Mouse (Mus musculus): ENCODE results near the gene Unc79. TPM values are rescaled to one million over a fixed set of nuclear protein-coding genes. Genes with fewer than 3 reads are reported as not detected.

Gene Unc79
- polyA plus RNA-seq, 1 experiment from 2014 or later: 0.16 TPM

GRCm38 (mm10) chr12:103121928-103122327 is 173.3 kb downstream of the Unc79 start:
- H3K27ac ChIP-seq (ENCODE audit: low read depth, low read length): no peak overlapping the region
- ATAC-seq (ENCODE audit: low FRiP score, low TSS enrichment): no peak
- no peak overlapping the region for H3K9ac ChIP-seq (ENCODE audit: low read depth, low read length)
- H3K4me1 ChIP-seq (ENCODE audit: control insufficient read depth, insufficient read depth, low read length): no peaks in the 10 kb centered on the region
- no peaks in the 10 kb centered on the region for H3K27me3 ChIP-seq (ENCODE audit: control insufficient read depth, insufficient read depth, low read length)
- no peak overlapping the region for H3K4me2 ChIP-seq (replicated peaks; ENCODE audit: low read depth, low read length)
- no peaks in the 10 kb centered on the region for H3K9me3 ChIP-seq (ENCODE audit: control insufficient read depth, low read length)
- H3K36me3 ChIP-seq (ENCODE audit: control insufficient read depth, insufficient read depth, low read length): no peaks in the 10 kb centered on the region
- 75% methylated on average over 5 of the region's 5 CpGs for WGBS
- H3K4me3 ChIP-seq (ENCODE audit: low read length): no peak overlapping the region

GRCm38 (mm10) chr12:103123861-103124260 is 175.2 kb downstream of the Unc79 start:
- no peak overlapping the region for H3K4me3 ChIP-seq (ENCODE audit: low read length)
- H3K4me1 ChIP-seq (ENCODE audit: control insufficient read depth, insufficient read depth, low read length): no peaks in the 10 kb centered on the region
- H3K9ac ChIP-seq (ENCODE audit: low read depth, low read length): no peak overlapping the region
- no peak for ATAC-seq (ENCODE audit: low FRiP score, low TSS enrichment)
- H3K27me3 ChIP-seq (ENCODE audit: control insufficient read depth, insufficient read depth, low read length): no peaks in the 10 kb centered on the region
- H3K36me3 ChIP-seq (ENCODE audit: control insufficient read depth, insufficient read depth, low read length): no peaks in the 10 kb centered on the region
- H3K4me2 ChIP-seq (replicated peaks; ENCODE audit: low read depth, low read length): no peak overlapping the region
- no peak overlapping the region for H3K27ac ChIP-seq (ENCODE audit: low read depth, low read length)
- no peaks in the 10 kb centered on the region for H3K9me3 ChIP-seq (ENCODE audit: control insufficient read depth, low read length)
- WGBS: 58% methylated on average over 1 of the region's 1 CpGs

GRCm38 (mm10) chr12:103128914-103129313 is 180.3 kb downstream of the Unc79 start:
- H3K9me3 ChIP-seq (ENCODE audit: control insufficient read depth, low read length): no peaks in the 10 kb centered on the region
- H3K4me1 ChIP-seq (ENCODE audit: control insufficient read depth, insufficient read depth, low read length): no peaks in the 10 kb centered on the region
- 91% methylated on average over 6 of the region's 6 CpGs for WGBS
- H3K4me3 ChIP-seq (ENCODE audit: low read length): no peak overlapping the region
- ATAC-seq (ENCODE audit: low FRiP score, low TSS enrichment): no peak
- H3K27me3 ChIP-seq (ENCODE audit: control insufficient read depth, insufficient read depth, low read length): no peaks in the 10 kb centered on the region
- H3K27ac ChIP-seq (ENCODE audit: low read depth, low read length): no peak overlapping the region
- H3K4me2 ChIP-seq (replicated peaks; ENCODE audit: low read depth, low read length): no peak overlapping the region
- no peak overlapping the region for H3K9ac ChIP-seq (ENCODE audit: low read depth, low read length)
- H3K36me3 ChIP-seq (ENCODE audit: control insufficient read depth, insufficient read depth, low read length): no peaks in the 10 kb centered on the region

GRCm38 (mm10) chr12:103129395-103130248 is 181.0 kb downstream of the Unc79 start:
- Histone ChIP-seq H3K36me3 (ENCODE audit: control insufficient read depth, insufficient read depth, low read length) (no peaks in the 10 kb centered on the region), H3K9ac (ENCODE audit: low read depth, low read length) (no peak overlapping the region), H3K27ac (ENCODE audit: low read depth, low read length) (no peak overlapping the region), H3K4me3 (ENCODE audit: low read length) (no peak overlapping the region), H3K9me3 (ENCODE audit: control insufficient read depth, low read length) (no peaks in the 10 kb centered on the region), H3K4me2 (replicated peaks; ENCODE audit: low read depth, low read length) (no peak overlapping the region), H3K27me3 (ENCODE audit: control insufficient read depth, insufficient read depth, low read length) (no peaks in the 10 kb centered on the region), H3K4me1 (ENCODE audit: control insufficient read depth, insufficient read depth, low read length) (no peaks in the 10 kb centered on the region)
- ATAC-seq (ENCODE audit: low FRiP score, low TSS enrichment): no peak
- WGBS: 77% methylated on average over 17 of the region's 17 CpGs

- no peak overlapping the region for H3K4me2 ChIP-seq (replicated peaks; ENCODE audit: low read depth, low read length)
- no peak overlapping the region for H3K4me3 ChIP-seq (ENCODE audit: low read length)
- H3K27ac ChIP-seq (ENCODE audit: low read depth, low read length): no peak overlapping the region
- 43% methylated on average over 6 of the region's 6 CpGs for WGBS
- H3K9ac ChIP-seq (ENCODE audit: low read depth, low read length): no peak overlapping the region; the same call in 1 of the 2 replicates
- H3K4me1 ChIP-seq (ENCODE audit: control insufficient read depth, insufficient read depth, low read length): no peaks in the 10 kb centered on the region
- no peaks in the 10 kb centered on the region for H3K9me3 ChIP-seq (ENCODE audit: control insufficient read depth, low read length)
- H3K36me3 ChIP-seq (ENCODE audit: control insufficient read depth, insufficient read depth, low read length): no peaks in the 10 kb centered on the region
- no peak for ATAC-seq (ENCODE audit: low FRiP score, low TSS enrichment)
- no peaks in the 10 kb centered on the region for H3K27me3 ChIP-seq (ENCODE audit: control insufficient read depth, insufficient read depth, low read length)
Measured at GRCm38 (mm10) chr12:103131419-103131818, 182.8 kb downstream of the Unc79 start.

- H3K9ac ChIP-seq (ENCODE audit: low read depth, low read length): no peak overlapping the region
- no peak overlapping the region for H3K4me3 ChIP-seq (ENCODE audit: low read length)
- no peaks in the 10 kb centered on the region for H3K4me1 ChIP-seq (ENCODE audit: control insufficient read depth, insufficient read depth, low read length)
- no peaks in the 10 kb centered on the region for H3K36me3 ChIP-seq (ENCODE audit: control insufficient read depth, insufficient read depth, low read length)
- no peaks in the 10 kb centered on the region for H3K9me3 ChIP-seq (ENCODE audit: control insufficient read depth, low read length)
- no peak for ATAC-seq (ENCODE audit: low FRiP score, low TSS enrichment)
- H3K27me3 ChIP-seq (ENCODE audit: control insufficient read depth, insufficient read depth, low read length): no peaks in the 10 kb centered on the region
- H3K27ac ChIP-seq (ENCODE audit: low read depth, low read length): no peak overlapping the region
- 60% methylated on average over 9 of the region's 9 CpGs for WGBS
- no peak overlapping the region for H3K4me2 ChIP-seq (replicated peaks; ENCODE audit: low read depth, low read length)
Measured at GRCm38 (mm10) chr12:103142550-103143010, 193.9 kb downstream of the Unc79 start.

- Histone ChIP-seq H3K4me1 (ENCODE audit: control insufficient read depth, insufficient read depth, low read length) (no peaks in the 10 kb centered on the region), H3K4me3 (ENCODE audit: low read length) (no peak overlapping the region), H3K9ac (ENCODE audit: low read depth, low read length) (no peak overlapping the region), H3K27me3 (ENCODE audit: control insufficient read depth, insufficient read depth, low read length) (no peaks in the 10 kb centered on the region), H3K27ac (ENCODE audit: low read depth, low read length) (no peak overlapping the region), H3K9me3 (ENCODE audit: control insufficient read depth, low read length) (no peaks in the 10 kb centered on the region), H3K36me3 (ENCODE audit: control insufficient read depth, insufficient read depth, low read length) (no peaks in the 10 kb centered on the region), H3K4me2 (replicated peaks; ENCODE audit: low read depth, low read length) (no peak overlapping the region)
- WGBS: 28% methylated on average over 9 of the region's 9 CpGs
- peak; percentile 69 for ATAC-seq (ENCODE audit: low FRiP score, low TSS enrichment)
Measured at GRCm38 (mm10) chr12:103143798-103144565, 195.3 kb downstream of the Unc79 start.

- no peak overlapping the region for H3K9ac ChIP-seq (ENCODE audit: low read depth, low read length)
- no peak overlapping the region for H3K27ac ChIP-seq (ENCODE audit: low read depth, low read length)
- no peaks in the 10 kb centered on the region for H3K9me3 ChIP-seq (ENCODE audit: control insufficient read depth, low read length)
- H3K4me2 ChIP-seq (replicated peaks; ENCODE audit: low read depth, low read length): no peak overlapping the region
- H3K36me3 ChIP-seq (ENCODE audit: control insufficient read depth, insufficient read depth, low read length): no peaks in the 10 kb centered on the region
- no peak overlapping the region for H3K4me3 ChIP-seq (ENCODE audit: low read length)
- 77% methylated on average over 2 of the region's 2 CpGs for WGBS
- no peaks in the 10 kb centered on the region for H3K4me1 ChIP-seq (ENCODE audit: control insufficient read depth, insufficient read depth, low read length)
- H3K27me3 ChIP-seq (ENCODE audit: control insufficient read depth, insufficient read depth, low read length): no peaks in the 10 kb centered on the region
- ATAC-seq (ENCODE audit: low FRiP score, low TSS enrichment): no peak
Measured at GRCm38 (mm10) chr12:103150247-103150646, 201.6 kb downstream of the Unc79 start.

- no peaks in the 10 kb centered on the region for H3K9me3 ChIP-seq (ENCODE audit: control insufficient read depth, low read length)
- H3K36me3 ChIP-seq (ENCODE audit: control insufficient read depth, insufficient read depth, low read length): no peaks in the 10 kb centered on the region
- H3K4me2 ChIP-seq (replicated peaks; ENCODE audit: low read depth, low read length): no peak overlapping the region
- WGBS: 66% methylated on average over 2 of the region's 2 CpGs
- no peak overlapping the region for H3K9ac ChIP-seq (ENCODE audit: low read depth, low read length)
- H3K27me3 ChIP-seq (ENCODE audit: control insufficient read depth, insufficient read depth, low read length): no peaks in the 10 kb centered on the region
- H3K4me3 ChIP-seq (ENCODE audit: low read length): no peak overlapping the region
- no peak for ATAC-seq (ENCODE audit: low FRiP score, low TSS enrichment)
- H3K4me1 ChIP-seq (ENCODE audit: control insufficient read depth, insufficient read depth, low read length): no peaks in the 10 kb centered on the region
- no peak overlapping the region for H3K27ac ChIP-seq (ENCODE audit: low read depth, low read length)
Measured at GRCm38 (mm10) chr12:103154927-103155326, 206.3 kb downstream of the Unc79 start.

Measured in kidney, embryonic 14.5 days (tissue).